Mouse (Mus musculus): ENCODE results near the gene Ift88. TPM values are rescaled to one million over a fixed set of nuclear protein-coding genes. Genes with fewer than 3 reads are reported as not detected.
A peak's percentile ranks its signal among the peaks of the same experiment; 100 is the strongest.

The Ift88 gene
- polyA plus RNA-seq, 1 experiment from 2014 or later, result 2.6 TPM

DNA sequence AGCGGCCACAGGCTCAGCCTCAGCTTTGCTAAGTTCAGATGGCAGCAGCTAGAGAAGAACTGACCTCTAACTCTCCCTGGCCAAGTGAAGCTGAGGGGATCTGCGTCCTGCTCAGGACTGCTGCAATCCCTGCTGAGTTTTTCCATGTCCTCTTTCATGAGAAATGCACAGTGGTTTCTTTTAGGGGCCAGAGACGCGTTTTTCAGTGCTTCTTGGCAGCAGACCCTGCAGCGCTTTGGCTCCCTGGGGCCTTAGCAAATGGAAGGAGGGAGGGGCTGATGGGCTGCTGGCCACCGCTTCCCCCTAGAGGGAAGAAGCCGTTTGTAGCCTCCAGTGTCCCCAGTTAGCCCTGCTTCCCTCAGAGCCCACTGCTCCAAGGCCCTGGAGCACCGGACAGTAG is 111.1 kb downstream of the Ift88 start:
- Histone ChIP-seq H3K9ac (no peak overlapping the region), H3K4me2 (no peak overlapping the region), H3K9me3 (replicated peaks) (no peaks in the 10 kb centered on the region), H3K27me3 (replicated peaks) (peaks cover 42% of the 10 kb centered on the region), H3K4me3 (no peak overlapping the region), H3K27ac (no peak overlapping the region), H3K4me1 (peaks cover 12% of the 10 kb centered on the region; the same call in 1 of the 2 replicates), H3K36me3 (no peaks in the 10 kb centered on the region)
- ATAC-seq, result no peak
- 37% methylated on average over 8 of the region's 8 CpGs for WGBS (ENCODE audit: insufficient replicate concordance)

DNA sequence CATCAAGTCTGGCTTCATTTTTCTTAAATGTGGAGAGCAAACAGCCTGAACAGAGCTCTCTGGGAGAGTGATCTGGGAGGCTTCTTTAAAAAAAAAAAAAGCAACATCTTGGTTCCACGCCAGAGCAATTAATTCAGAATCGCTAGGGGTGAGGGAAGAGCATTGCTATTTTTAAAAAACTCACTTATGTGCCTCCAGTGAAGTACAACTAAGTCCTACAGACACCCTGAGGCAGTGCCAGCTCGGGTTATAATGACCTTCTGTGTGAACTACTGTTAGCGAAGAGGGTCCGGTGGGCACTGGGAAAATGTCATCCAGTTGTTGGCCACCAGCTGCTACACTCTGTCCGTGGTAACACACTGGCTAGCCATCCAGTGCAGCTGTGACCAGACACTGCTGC is 111.8 kb downstream of the Ift88 start:
- WGBS (ENCODE audit: insufficient replicate concordance), result 66% methylated on average over 6 of the region's 6 CpGs
- no peak for ATAC-seq

DNA sequence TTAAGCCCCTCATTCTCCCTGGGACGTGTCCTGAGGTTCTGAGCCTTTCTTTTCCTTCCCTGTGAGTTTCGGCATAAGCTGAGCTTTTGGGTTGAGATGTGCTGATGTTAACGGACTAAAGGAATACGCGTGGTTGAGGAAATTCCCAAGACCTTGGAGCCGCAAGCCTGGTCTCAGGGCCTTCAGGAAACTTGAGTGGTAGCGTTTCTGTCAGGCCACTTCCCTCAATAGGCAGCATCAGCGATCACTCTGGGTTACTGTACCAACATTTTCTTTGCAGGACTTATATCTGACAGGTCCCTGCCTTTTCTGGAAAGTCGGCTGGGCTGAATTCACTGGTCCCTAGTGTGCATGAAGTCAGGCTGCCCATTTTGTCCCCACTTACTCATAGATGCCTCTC is 113.0 kb downstream of the Ift88 start:
- 59% methylated on average over 9 of the region's 9 CpGs for WGBS (ENCODE audit: insufficient replicate concordance)
- H3K4me1 ChIP-seq, result peaks cover 12% of the 10 kb centered on the region; the same call in 1 of the 2 replicates
- H3K27ac ChIP-seq, result no peak overlapping the region
- H3K9me3 ChIP-seq (replicated peaks), result no peaks in the 10 kb centered on the region
- no peaks in the 10 kb centered on the region for H3K36me3 ChIP-seq
- H3K27me3 ChIP-seq (replicated peaks), result peaks cover 60% of the 10 kb centered on the region
- ATAC-seq, result no peak
- no peak overlapping the region for H3K4me2 ChIP-seq
- no peak overlapping the region for H3K9ac ChIP-seq
- H3K4me3 ChIP-seq, result no peak overlapping the region

More for the DNA sequence above, 111.8 kb downstream of the Ift88 start:
- Histone ChIP-seq H3K27ac (no peak overlapping the region), H3K27me3 (replicated peaks) (peaks cover 49% of the 10 kb centered on the region), H3K4me2 (no peak overlapping the region), H3K4me3 (no peak overlapping the region), H3K9me3 (replicated peaks) (no peaks in the 10 kb centered on the region), H3K36me3 (no peaks in the 10 kb centered on the region), H3K9ac (no peak overlapping the region), H3K4me1 (peaks cover 12% of the 10 kb centered on the region; the same call in 1 of the 2 replicates)

DNA sequence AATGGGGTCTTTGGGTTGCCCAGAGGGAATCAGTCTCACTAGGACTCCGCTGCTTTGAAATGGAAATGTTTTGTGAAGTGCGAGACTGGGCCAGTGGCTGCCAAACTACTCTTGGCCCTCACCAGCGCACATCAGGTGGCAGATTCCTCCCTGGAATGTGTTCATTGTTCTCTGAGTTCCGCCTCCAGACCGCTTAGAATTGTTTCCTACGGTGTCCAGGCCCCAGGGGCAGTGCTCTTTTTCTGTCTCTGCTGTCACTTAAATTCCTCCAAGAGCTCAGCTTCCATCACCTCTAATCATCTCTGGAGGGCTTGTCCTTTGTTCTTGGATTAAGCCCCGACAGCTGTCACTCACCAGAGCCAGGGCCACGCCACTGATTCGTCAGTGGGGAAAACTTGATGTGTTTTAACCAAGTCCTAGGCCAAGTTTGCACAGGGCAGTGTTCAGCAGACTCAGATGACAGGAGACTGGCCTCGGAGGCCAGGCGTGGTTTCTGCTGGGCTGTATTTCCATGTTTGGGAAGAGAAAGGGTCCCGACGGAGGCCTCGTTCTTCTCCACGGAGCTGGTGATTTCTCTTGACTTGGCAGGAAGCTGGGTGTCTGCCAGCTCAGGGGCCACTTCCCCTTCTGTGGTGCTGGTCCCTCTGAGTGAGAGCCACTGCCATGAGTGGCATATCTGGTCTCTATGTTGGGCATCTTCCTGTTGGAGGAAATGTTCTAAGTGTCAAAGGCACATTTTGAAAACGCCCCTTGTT is 113.6 kb downstream of the Ift88 start:
- no peak overlapping the region for H3K27ac ChIP-seq
- H3K4me3 ChIP-seq, result no peak overlapping the region
- no peaks in the 10 kb centered on the region for H3K36me3 ChIP-seq
- H3K27me3 ChIP-seq (replicated peaks), result peaks cover 66% of the 10 kb centered on the region
- H3K9me3 ChIP-seq (replicated peaks), result no peaks in the 10 kb centered on the region
- no peak overlapping the region for H3K9ac ChIP-seq
- ATAC-seq, result no peak
- H3K4me2 ChIP-seq, result 0 out of 2 replicates have a peak overlapping the region, but pooled peaks have one; percentile 15
- 29% methylated on average over 16 of the region's 16 CpGs for WGBS (ENCODE audit: insufficient replicate concordance)
- peaks cover 12% of the 10 kb centered on the region; the same call in 1 of the 2 replicates for H3K4me1 ChIP-seq

DNA sequence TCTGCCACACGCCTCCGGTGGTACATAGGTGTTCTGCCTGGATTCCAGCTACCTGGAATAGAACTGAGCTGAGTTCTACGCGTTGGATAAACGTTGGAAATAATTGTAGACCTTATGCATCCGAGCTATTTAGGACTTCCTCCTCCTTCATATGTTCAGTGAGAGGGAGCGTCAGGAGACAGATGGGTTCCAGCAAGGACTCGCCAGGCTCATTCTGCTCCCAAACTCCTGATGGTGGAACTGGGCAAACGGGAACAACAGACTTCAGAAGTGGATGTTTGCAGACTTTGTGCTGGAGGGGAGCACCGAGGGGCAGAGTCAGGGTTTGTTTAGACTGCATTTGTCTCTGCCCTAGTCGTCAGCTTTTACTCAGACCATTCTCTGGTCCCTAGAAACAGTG is 116.8 kb downstream of the Ift88 start:
- no peaks in the 10 kb centered on the region for H3K9me3 ChIP-seq (replicated peaks)
- H3K36me3 ChIP-seq, result no peaks in the 10 kb centered on the region
- WGBS (ENCODE audit: insufficient replicate concordance), result 74% methylated on average over 11 of the region's 11 CpGs
- peaks cover 23% of the 10 kb centered on the region for H3K4me1 ChIP-seq
- H3K27ac ChIP-seq, result no peak overlapping the region
- ATAC-seq, result no peak
- no peak overlapping the region for H3K4me2 ChIP-seq
- peaks cover 52% of the 10 kb centered on the region for H3K27me3 ChIP-seq (replicated peaks)
- H3K9ac ChIP-seq, result no peak overlapping the region
- H3K4me3 ChIP-seq, result no peak overlapping the region

DNA sequence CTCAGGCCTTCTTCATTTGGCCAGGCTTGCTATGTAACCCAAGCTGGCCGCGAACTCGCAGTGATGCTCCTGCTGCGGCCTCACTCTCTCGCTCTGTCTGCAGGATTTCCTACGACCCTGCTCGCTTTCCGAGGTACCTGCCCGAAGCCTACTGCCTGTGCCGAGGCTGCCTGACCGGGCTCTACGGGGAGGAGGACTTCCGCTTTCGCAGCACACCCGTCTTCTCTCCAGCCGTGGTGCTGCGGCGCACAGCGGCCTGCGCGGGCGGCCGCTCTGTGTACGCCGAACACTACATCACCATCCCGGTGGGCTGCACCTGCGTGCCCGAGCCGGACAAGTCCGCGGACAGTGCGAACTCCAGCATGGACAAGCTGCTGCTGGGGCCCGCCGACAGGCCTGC is 118.4 kb downstream of the Ift88 start:
- Histone ChIP-seq H3K4me3 (0 out of 2 replicates have a peak overlapping the region, but pooled peaks have one; percentile 14), H3K27me3 (replicated peaks) (peaks cover 44% of the 10 kb centered on the region), H3K36me3 (no peaks in the 10 kb centered on the region), H3K4me2 (peak overlapping the region; percentile 48), H3K27ac (no peak overlapping the region), H3K4me1 (peaks cover 34% of the 10 kb centered on the region), H3K9ac (no peak overlapping the region), H3K9me3 (replicated peaks) (no peaks in the 10 kb centered on the region)
- no peak; the same call in 1 of the 2 replicates for ATAC-seq
- WGBS (ENCODE audit: insufficient replicate concordance), result 50% methylated on average over 34 of the region's 34 CpGs

DNA sequence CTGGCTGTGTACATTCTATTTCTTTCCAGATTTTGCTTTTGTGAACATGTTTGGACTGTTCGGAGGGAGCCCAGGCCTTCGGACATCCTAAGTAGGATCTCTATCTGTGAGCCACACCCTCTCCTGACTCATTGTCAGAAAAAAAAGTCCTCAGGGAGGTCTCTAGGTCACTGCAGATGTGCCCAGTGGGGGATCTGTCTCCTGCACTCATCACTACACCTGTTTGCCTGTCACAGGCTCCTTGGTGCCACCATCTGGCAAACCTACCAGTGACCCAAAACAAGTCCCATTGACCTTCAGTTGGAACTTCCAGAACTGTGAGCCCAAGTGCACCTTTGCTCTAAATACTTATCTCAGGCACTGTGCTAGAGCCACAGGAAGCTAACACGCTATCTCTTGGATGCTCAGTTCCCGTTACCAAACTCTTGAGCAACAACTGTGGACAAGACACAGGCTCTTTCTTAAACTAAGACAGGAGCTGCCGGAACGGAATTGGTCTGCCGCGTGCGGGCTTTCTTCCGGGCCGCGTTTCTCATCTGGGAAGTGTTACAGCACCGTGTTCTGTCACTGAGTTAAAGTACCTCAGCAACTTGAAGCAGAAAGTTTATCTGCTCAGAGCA is 119.7 kb downstream of the Ift88 start:
- no peak overlapping the region for H3K27ac ChIP-seq
- H3K4me3 ChIP-seq, result no peak overlapping the region
- peaks cover 27% of the 10 kb centered on the region for H3K4me1 ChIP-seq
- ATAC-seq, result no peak
- peaks cover 31% of the 10 kb centered on the region for H3K27me3 ChIP-seq (replicated peaks)
- H3K4me2 ChIP-seq, result 0 out of 2 replicates have a peak overlapping the region, but pooled peaks have one; percentile 3
- WGBS (ENCODE audit: insufficient replicate concordance), result 46% methylated on average over 13 of the region's 13 CpGs
- H3K36me3 ChIP-seq, result no peaks in the 10 kb centered on the region
- H3K9ac ChIP-seq, result no peak overlapping the region
- no peaks in the 10 kb centered on the region for H3K9me3 ChIP-seq (replicated peaks)

DNA sequence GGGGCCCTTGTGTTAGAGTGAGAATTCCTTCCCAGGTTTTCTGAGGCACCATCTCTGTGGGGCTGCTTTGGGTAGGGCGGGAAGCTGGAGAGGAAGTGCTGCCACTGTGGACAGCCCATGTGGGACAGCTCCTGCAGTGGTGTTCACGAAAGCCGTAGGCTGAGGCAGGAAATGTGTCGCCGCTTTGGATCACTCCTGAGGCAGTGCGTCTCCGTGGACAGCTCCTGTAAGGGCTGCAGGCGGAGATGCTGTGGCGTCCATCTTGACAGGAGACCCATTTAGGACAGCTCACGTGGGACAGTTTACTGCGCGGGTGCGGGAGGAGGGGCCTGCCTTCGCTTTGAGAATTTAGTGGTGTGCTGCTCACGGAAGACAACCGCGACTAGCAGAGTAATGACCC is 121.7 kb downstream of the Ift88 start:
- Histone ChIP-seq H3K9ac (no peak overlapping the region), H3K27ac (no peak overlapping the region), H3K4me3 (no peak overlapping the region), H3K4me2 (no peak overlapping the region), H3K4me1 (peaks cover 27% of the 10 kb centered on the region), H3K36me3 (peaks cover 11% of the 10 kb centered on the region; the same call in 1 of the 2 replicates), H3K27me3 (replicated peaks) (peaks cover 24% of the 10 kb centered on the region), H3K9me3 (replicated peaks) (no peaks in the 10 kb centered on the region)
- 73% methylated on average over 17 of the region's 17 CpGs for WGBS (ENCODE audit: insufficient replicate concordance)
- ATAC-seq, result no peak

DNA sequence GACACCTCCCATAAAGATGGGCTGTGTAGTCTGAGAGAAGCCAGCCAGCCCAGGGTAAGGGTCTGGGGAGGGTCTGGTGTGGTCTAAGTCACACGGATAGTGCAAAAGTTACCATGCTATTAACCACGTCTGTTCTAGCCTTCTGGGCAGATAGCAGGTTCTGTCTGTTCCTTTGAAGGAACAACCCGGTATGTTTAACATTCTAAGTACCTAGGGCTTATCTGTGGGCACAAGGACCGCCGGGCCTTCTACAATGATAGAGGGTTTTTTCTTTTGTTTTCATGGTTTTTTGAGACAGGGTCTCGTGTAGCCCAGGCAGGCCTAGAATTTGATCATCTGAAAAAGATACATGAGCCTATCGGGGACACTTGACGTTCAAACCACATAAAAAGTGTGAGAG is 122.3 kb downstream of the Ift88 start:
- peaks cover 27% of the 10 kb centered on the region for H3K4me1 ChIP-seq
- 39% methylated on average over 8 of the region's 8 CpGs for WGBS (ENCODE audit: insufficient replicate concordance)
- H3K36me3 ChIP-seq, result peaks cover 11% of the 10 kb centered on the region; the same call in 1 of the 2 replicates
- no peak overlapping the region for H3K9ac ChIP-seq
- no peaks in the 10 kb centered on the region for H3K9me3 ChIP-seq (replicated peaks)
- no peak for ATAC-seq
- no peak overlapping the region for H3K4me3 ChIP-seq
- H3K4me2 ChIP-seq, result peak overlapping the region; percentile 26; the same call in 1 of the 2 replicates
- H3K27me3 ChIP-seq (replicated peaks), result peaks cover 18% of the 10 kb centered on the region
- no peak overlapping the region for H3K27ac ChIP-seq

DNA sequence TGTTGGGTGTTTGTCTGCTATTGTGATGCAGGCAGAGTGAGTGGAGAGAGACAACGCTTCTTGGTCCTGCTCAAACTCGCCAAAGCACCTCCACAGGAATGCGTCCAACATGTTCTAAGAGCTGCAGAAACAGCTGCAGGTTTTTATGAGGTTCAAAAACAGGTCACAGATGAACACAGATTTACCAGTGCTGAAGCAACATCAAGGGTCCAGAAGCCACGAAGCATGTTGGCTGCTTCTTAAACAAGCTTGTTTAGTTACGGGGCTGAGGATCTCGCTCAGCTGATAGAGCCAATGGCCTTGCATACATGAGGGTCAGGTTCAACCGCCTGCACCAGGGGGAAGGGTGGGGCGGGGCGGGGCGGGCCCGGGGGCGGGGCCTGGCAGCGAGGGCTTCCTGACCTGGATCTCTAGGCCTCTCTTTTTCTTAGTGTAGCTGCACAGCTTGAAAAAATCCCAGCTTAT is 122.7 kb downstream of the Ift88 start:
- ATAC-seq, result peak; percentile 62; the same call in 1 of the 2 replicates
- H3K4me3 ChIP-seq, result no peak overlapping the region
- no peak overlapping the region for H3K9ac ChIP-seq
- 20% methylated on average over 13 of the region's 13 CpGs for WGBS (ENCODE audit: insufficient replicate concordance)
- H3K36me3 ChIP-seq, result peaks cover 11% of the 10 kb centered on the region; the same call in 1 of the 2 replicates
- peak overlapping the region; percentile 26 for H3K4me2 ChIP-seq
- H3K27ac ChIP-seq, result no peak overlapping the region
- H3K4me1 ChIP-seq, result peaks cover 27% of the 10 kb centered on the region
- peaks cover 14% of the 10 kb centered on the region for H3K27me3 ChIP-seq (replicated peaks)
- no peaks in the 10 kb centered on the region for H3K9me3 ChIP-seq (replicated peaks)

DNA sequence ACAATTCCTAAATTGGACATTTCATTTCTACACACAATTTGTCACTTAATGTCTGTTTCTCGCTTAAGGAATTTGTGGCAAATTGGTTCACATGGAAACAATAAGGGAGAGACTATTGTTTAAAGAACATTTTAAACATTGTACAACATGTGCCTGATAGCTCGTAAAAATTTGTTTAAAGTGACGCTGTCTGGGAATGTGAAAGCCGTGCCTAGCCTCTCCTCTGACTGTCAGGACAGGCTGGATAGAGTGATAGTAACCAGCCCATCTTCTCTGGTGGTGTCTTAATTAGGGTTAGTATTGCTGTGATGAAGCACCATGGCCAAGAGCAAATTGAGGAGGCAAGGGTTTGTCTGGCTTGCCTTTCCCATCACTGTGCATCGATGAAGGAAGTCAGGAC is 123.2 kb downstream of the Ift88 start:
- H3K27ac ChIP-seq, result no peak overlapping the region
- no peak overlapping the region for H3K4me2 ChIP-seq
- H3K9ac ChIP-seq, result no peak overlapping the region
- peaks cover 27% of the 10 kb centered on the region for H3K4me1 ChIP-seq
- H3K9me3 ChIP-seq (replicated peaks), result no peaks in the 10 kb centered on the region
- H3K27me3 ChIP-seq (replicated peaks), result peaks cover 9% of the 10 kb centered on the region
- 71% methylated on average over 5 of the region's 5 CpGs for WGBS (ENCODE audit: insufficient replicate concordance)
- no peak overlapping the region for H3K4me3 ChIP-seq
- ATAC-seq, result no peak
- peaks cover 11% of the 10 kb centered on the region; the same call in 1 of the 2 replicates for H3K36me3 ChIP-seq

DNA sequence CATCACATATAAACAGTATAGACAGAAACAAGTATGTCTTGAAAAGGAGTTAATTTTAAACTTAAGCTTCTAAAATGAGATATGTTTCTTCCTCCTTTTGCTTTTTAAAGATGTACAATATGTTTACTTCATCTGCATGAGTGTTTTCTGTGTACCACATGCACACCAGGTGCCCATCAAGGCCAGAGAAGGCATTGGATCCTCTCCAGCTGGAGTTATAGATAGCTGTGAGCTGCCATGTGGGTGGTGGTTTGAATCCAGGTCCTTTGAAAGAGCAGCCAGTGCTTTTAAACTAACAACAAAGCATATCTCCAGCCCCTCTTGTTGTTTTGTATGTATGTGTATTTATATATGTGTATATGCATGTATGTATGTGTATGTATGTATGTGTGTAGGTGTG is 129.1 kb downstream of the Ift88 start:
- H3K4me3 ChIP-seq, result no peak overlapping the region
- H3K4me2 ChIP-seq, result no peak overlapping the region
- H3K9me3 ChIP-seq (replicated peaks), result no peaks in the 10 kb centered on the region
- no peak for ATAC-seq
- H3K27ac ChIP-seq, result no peak overlapping the region
- no peaks in the 10 kb centered on the region for H3K27me3 ChIP-seq (replicated peaks)
- no peak overlapping the region for H3K9ac ChIP-seq
- H3K4me1 ChIP-seq, result no peaks in the 10 kb centered on the region
- peaks cover 11% of the 10 kb centered on the region for H3K36me3 ChIP-seq

All from liver, embryonic 12.5 days (tissue).